Mouse (Mus musculus) right cerebral cortex, postnatal 25 days (tissue): Measurements from ENCODE around the gene Tsen2.

Experiments used
- DNase-seq: peaks from one replicate; pipeline ENCODE4 v3.0.0; 2022

The Tsen2 gene

GRCm38 (mm10) chr6:115607429-115607828 is 63.0 kb downstream of the Tsen2 start:
- peak; percentile 29 for DNase-seq

DNA sequence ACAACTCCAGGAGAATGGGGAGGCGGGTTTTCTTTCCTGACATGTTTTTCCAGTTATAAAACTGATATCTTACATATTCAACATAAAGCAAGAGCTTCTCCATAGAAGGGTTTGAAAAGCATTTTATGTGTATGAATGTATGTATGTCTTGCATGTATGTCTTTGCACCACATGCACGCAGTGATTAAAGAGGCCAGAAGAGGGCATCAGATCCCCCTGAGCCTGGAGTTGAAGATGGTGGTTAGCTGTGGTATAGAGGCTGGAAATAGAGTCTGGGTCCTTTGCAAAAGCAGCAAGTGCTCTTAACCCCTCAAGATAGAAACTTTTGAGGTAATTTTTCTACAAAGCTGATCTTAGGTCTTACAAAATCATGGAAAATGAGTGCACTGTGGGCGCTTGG is 64.7 kb downstream of the Tsen2 start:
- no peak for DNase-seq

- no peak for DNase-seq
Measured at GRCm38 (mm10) chr6:115610301-115610700, 65.8 kb downstream of the Tsen2 start.

- no peak for DNase-seq
Measured at GRCm38 (mm10) chr6:115613793-115614192, 69.3 kb downstream of the Tsen2 start.

DNA sequence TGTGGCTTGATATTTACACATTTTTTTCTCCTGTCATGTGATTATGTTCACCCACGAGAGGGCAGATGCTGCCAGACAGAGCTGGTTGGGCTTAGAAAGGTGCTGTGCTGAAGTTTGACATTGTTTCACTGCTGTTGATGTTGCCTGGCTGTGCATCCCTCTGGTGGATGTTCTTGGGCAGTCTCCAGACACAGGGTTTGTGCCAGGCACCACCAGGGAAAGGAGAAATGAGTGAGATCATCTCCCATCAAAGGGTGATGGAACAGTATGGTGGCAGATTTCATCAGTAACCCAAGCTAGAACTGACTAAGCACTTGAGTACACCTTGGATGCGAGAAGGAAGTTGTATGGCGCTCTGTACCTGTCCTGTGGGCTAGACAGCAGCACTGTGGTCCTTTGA is 71.5 kb downstream of the Tsen2 start:
- no peak for DNase-seq

DNA sequence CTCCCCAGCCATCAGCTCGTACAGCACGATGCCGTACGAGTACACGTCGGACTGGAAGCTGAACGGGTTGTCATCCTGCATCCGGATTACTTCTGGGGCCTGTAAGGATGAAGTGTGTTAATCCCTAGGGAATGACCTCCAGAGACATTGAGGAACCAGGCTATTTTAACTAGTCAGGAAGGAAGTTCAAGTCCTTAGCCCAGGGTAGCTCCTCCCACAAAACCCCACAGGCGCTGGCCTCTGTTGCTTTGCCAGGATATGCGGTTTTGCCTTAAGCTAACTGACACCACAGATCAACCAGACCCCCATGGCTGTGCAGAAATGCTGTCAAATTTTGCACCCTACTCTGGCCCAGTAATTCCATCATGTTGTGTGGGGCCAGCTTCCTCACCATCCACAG is 75.4 kb downstream of the Tsen2 start:
- no peak for DNase-seq

DNA sequence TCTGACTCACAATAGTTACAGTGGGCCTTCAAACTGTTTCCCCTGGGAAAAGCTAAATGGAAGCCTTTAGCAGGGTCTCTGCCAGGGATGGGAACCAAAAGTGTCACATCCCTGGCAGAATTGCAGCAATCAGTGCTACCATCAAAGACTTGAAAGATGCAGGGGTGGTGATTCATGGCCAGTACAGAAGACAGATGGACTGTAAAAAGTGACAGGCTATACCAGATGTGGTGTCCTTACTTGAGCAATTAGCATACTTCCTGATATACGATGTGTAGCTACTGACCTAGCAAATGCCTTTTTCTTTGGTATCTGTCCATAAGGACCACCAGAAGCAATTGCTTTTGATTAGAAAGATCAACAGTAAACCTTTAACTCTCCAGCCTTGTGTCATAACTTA is 76.5 kb downstream of the Tsen2 start:
- DNase-seq: no peak

DNA sequence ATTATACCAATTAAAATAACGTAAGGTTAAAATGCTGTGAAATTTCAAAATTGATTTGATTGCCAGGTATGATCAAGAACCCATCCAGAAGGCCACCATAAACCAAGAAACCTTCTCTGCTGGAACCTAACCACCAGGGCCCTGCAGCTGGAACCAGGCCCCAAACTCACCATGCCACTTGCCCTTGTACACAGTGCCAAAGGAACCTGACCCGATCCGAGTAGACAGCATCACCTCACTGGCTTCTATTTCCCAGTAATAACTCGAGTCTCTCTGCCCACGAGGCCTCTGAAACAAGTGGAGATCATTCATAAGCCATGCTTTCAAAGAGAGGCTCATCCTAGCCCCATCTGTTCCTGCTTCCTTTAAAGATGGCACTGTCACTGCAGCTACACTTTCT is 81.7 kb downstream of the Tsen2 start:
- no peak for DNase-seq
